Mouse (Mus musculus): Measurements from ENCODE around the gene Tnrc6b. TPM values are rescaled to one million over a fixed set of nuclear protein-coding genes. Genes with fewer than 3 reads are reported as not detected.

The Tnrc6b gene
- polyA plus RNA-seq, 1 experiment from 2014 or later: 13.9 TPM

GRCm38 (mm10) chr15:80784553-80784971 lies 73.4 kb downstream of the Tnrc6b start:
- no peaks in the 10 kb centered on the region for H3K27me3 ChIP-seq
- POLR2A ChIA-PET: no interaction called here
- ATAC-seq: peak; percentile 83
- CTCF ChIA-PET: no interaction called here
- peak; percentile 57 for TF ChIP-seq CTCF (IDR thresholded peaks at IDR 0.05)
- in situ Hi-C loops (cut with MboI; ENCODE audit: low pct_unique_long_range_greater_than_20kb): no loop called here
- peak; percentile 44 for DNase-seq (ENCODE audit: low read depth, low spot score)

DNA sequence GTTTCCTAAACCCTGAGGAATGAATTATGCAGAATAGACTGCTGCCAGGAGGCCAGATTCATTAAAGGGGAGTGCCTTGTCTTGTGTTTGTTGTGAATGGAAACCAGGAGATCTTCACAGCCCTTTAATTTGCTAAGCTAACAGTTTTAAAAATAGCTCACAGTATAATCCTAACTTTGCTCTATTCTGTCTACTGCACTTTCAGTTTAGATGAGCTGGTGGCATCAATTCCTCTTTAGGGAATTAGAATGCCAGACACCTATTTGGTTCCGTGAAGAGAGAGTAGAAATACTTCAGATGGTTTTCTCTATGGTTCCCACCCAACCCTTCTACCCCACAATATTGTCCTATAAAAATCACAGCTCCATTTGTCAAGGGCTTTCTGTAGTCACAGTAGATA lies 74.6 kb downstream of the Tnrc6b start:
- no peak for TF ChIP-seq CTCF (IDR thresholded peaks at IDR 0.05)
- DNase-seq (ENCODE audit: low read depth, low spot score) (no peak), ATAC-seq (no peak)
- CTCF ChIA-PET: interaction anchor here (2.1 kb wide), 1 partner anchor 10 kb away, joined by 5 read pairs; no protein-coding TSS in a partner anchor
- no peaks in the 10 kb centered on the region for H3K27me3 ChIP-seq
- POLR2A ChIA-PET: interaction anchor here (0.9 kb wide), 1 partner anchor 26 kb away, joined by 3 read pairs; no protein-coding TSS in a partner anchor
- in situ Hi-C loops (cut with MboI; ENCODE audit: low pct_unique_long_range_greater_than_20kb): no loop called here

DNA sequence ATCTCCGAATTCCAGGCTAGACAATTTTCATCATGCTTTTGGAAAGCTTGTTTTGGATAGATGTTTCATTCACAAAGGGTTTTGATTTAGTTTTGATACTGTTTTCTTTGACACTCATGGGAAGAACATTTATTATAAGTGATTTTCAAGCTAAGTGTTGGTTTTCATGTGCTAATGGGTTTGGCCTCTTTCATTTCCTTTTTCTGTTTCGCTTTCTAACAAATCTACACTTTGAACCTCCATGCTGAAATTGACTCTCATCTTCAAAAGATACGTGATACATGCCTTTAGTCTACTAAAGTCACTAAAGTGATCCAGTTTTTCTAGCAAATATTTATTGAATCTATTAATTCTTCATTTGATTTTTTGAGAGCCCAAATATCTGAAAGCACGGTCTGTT lies 76.6 kb downstream of the Tnrc6b start:
- POLR2A ChIA-PET: no interaction called here
- CTCF ChIA-PET: interaction anchor here (2.1 to 2.3 kb wide), 2 partner anchors 8 to 10 kb away, joined by 5 read pairs; no protein-coding TSS in a partner anchor
- no peak for ATAC-seq
- in situ Hi-C loops (cut with MboI; ENCODE audit: low pct_unique_long_range_greater_than_20kb): no loop called here
- DNase-seq (ENCODE audit: low read depth, low spot score): no peak
- no peaks in the 10 kb centered on the region for H3K27me3 ChIP-seq
- no peak for TF ChIP-seq CTCF (IDR thresholded peaks at IDR 0.05)

DNA sequence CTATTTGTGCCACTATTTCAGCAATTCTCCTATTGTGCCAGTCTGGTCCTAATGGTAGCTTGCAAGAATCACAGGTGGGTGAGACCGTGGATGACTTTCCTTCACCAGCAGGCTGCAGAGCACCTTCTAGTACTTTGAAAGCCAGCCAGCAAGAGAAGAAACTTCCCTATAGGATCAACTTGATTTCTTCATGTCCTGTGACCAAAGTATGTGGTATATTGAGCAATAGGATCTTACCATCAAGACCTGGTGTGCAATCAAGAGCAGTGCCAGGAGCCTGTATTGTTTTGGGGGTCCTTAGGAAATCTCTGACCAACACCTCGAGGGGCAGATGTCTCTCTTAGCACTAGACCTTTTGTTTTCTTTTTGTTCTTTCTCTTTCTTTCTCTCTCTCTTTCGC lies 81.4 kb downstream of the Tnrc6b start:
- in situ Hi-C loops (cut with MboI; ENCODE audit: low pct_unique_long_range_greater_than_20kb): no loop called here
- POLR2A ChIA-PET: no interaction called here
- no peak for DNase-seq (ENCODE audit: low read depth, low spot score)
- no peak for ATAC-seq
- CTCF ChIA-PET: interaction anchor here (1.2 to 1.6 kb wide), 2 partner anchors 9 to 75 kb away, joined by 4 read pairs; no protein-coding TSS in a partner anchor
- TF ChIP-seq CTCF (IDR thresholded peaks at IDR 0.05): no peak
- H3K27me3 ChIP-seq: no peaks in the 10 kb centered on the region

GRCm38 (mm10) chr15:80795076-80795475 lies 84.0 kb downstream of the Tnrc6b start:
- ATAC-seq (no peak), DNase-seq (ENCODE audit: low read depth, low spot score) (no peak)
- CTCF ChIA-PET: interaction anchor here (1.9 kb wide), 1 partner anchor 8 kb away, joined by 5 read pairs; no protein-coding TSS in a partner anchor
- H3K27me3 ChIP-seq: no peaks in the 10 kb centered on the region
- POLR2A ChIA-PET: no interaction called here
- no peak for TF ChIP-seq CTCF (IDR thresholded peaks at IDR 0.05)
- in situ Hi-C loops (cut with MboI; ENCODE audit: low pct_unique_long_range_greater_than_20kb): loop anchor here (5.0 kb wide), 1 partner anchor 88 kb away; no protein-coding TSS in a partner anchor

DNA sequence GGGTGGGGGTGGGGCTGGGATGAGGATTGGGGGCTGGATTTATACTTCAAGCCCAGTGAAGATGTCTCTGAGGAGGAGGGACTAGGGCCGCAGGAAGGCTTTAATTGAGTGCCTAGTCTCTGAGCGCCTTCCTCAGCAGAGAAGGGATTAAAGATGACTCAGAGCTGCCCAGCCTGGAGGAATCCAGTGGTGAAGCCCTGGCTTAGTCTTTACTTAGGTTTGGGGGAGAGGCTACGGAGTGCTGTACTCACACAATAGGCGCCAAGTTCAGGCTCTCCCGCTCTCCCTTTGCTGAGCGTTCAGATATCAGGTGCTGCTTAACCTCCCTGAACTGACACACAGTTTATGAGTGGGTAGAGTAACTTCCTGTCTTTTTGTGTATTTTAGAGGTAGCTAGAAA lies 86.6 kb downstream of the Tnrc6b start:
- ChIA-PET POLR2A (interaction anchor here (0.6 to 0.7 kb wide), 3 partner anchors 11 to 71 kb away, joined by 3 to 4 read pairs (median 3); no protein-coding TSS in a partner anchor), CTCF (interaction anchor here (0.8 to 1.9 kb wide), 6 partner anchors 10 to 537 kb away, joined by 3 to 5 read pairs (median 3); no protein-coding TSS in a partner anchor)
- ATAC-seq (peak; percentile 92), DNase-seq (ENCODE audit: low read depth, low spot score) (peak; percentile 60)
- no peaks in the 10 kb centered on the region for H3K27me3 ChIP-seq
- in situ Hi-C loops (cut with MboI; ENCODE audit: low pct_unique_long_range_greater_than_20kb): loop anchor here (5.0 kb wide), 1 partner anchor 90 kb away; no protein-coding TSS in a partner anchor
- no peak for TF ChIP-seq CTCF (IDR thresholded peaks at IDR 0.05)

DNA sequence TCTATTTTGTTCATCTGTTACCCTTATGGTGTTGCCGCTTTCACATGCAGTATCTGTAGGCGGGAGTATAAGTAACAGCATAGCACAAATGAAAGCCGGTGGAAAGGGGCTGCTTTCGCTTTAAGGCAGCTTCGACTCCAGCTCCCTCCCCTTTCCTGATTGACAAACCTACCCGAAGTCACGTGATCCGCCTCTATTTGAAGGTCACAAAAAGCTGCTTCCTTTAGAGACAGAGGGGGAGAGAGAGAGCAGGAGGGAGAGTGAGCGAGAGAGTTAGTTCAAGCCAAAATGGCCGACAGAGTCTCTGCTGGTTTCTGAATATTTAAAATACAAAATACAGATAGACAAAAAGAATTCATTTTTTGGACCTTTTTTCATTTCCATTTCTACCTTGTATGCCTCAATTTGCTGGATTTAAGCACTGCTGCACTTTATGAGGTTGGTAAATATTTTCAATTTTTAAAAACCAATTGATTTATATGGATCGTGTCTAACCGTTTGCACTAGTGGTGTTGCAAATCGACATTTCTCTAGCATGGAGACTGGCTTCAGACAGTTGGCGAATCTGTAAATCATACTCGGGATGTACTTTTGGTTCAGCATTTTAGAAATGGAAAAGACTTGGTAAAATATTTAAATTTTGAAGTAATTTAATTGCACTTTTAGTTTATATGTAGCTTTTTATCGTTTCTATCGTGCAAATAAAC lies 87.4 kb downstream of the Tnrc6b start:
- in situ Hi-C loops (cut with MboI; ENCODE audit: low pct_unique_long_range_greater_than_20kb): loop anchor here (5.0 kb wide), 1 partner anchor 91 kb away; no protein-coding TSS in a partner anchor
- POLR2A ChIA-PET: interaction anchor here (0.6 to 1.2 kb wide), 2 partner anchors 37 to 87 kb away, joined by 3 to 7 read pairs; partner anchors contain the start of gene Tnrc6b
- peak; percentile 86 for DNase-seq (ENCODE audit: low read depth, low spot score)
- CTCF ChIA-PET: interaction anchor here (0.8 to 1.9 kb wide), 6 partner anchors 11 to 538 kb away, joined by 3 to 5 read pairs (median 3); no protein-coding TSS in a partner anchor
- no peak for TF ChIP-seq CTCF (IDR thresholded peaks at IDR 0.05)
- peak; percentile 76 for ATAC-seq
- no peaks in the 10 kb centered on the region for H3K27me3 ChIP-seq

DNA sequence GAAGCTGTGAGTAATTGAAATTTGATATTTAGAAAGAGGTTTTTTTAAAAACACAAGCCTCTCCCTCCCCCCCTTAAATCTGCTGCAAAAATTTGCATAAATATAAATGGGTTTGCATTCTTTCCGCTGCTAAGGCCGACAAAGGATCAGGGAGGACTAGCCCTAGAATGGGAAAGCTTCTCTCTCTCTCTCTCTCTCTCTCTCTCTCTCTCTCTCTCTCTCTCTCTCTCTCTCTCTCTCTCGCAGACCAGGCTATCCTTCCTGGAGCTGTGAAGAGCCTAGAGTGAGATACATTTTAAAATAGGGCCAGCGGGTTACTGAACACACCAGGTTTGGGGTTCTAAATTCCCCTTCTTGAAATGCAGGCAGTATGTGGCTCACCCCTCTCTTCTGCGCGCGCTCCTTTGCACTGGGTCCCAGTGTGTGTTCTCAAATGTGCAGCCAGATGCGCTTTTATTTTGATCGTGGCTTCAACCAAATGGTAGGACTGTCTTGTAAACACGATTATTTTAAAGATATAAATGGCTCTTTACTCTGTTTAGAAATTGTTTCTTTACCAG lies 88.0 kb downstream of the Tnrc6b start:
- no peak for TF ChIP-seq CTCF (IDR thresholded peaks at IDR 0.05)
- ATAC-seq (no peak), DNase-seq (ENCODE audit: low read depth, low spot score) (peak; percentile 4)
- no peaks in the 10 kb centered on the region for H3K27me3 ChIP-seq
- in situ Hi-C loops (cut with MboI; ENCODE audit: low pct_unique_long_range_greater_than_20kb): loop anchor here (5.0 kb wide), 1 partner anchor 92 kb away; no protein-coding TSS in a partner anchor
- CTCF ChIA-PET: interaction anchor here (1.3 to 1.9 kb wide), 3 partner anchors 12 to 142 kb away, joined by 3 to 5 read pairs (median 4); no protein-coding TSS in a partner anchor
- POLR2A ChIA-PET: interaction anchor here (1.2 kb wide), 1 partner anchor 87 kb away, joined by 7 read pairs; the partner anchor contains the start of gene Tnrc6b

- no peak for DNase-seq (ENCODE audit: low read depth, low spot score)
- CTCF ChIA-PET: no interaction called here
- H3K27me3 ChIP-seq: no peaks in the 10 kb centered on the region
- no peak for ATAC-seq
- POLR2A ChIA-PET: interaction anchor here (1.2 kb wide), 1 partner anchor 88 kb away, joined by 7 read pairs; the partner anchor contains the start of gene Tnrc6b
- in situ Hi-C loops (cut with MboI; ENCODE audit: low pct_unique_long_range_greater_than_20kb): loop anchor here (5.0 to 25.0 kb wide), 2 partner anchors 92 to 537 kb away; partner anchors contain the start of genes Atf4 and Rps19bp1
- TF ChIP-seq CTCF (IDR thresholded peaks at IDR 0.05): no peak
These were observed 88.6 kb downstream of the Tnrc6b start for GRCm38 (mm10) chr15:80799634-80800137.

- H3K27me3 ChIP-seq: no peaks in the 10 kb centered on the region
- in situ Hi-C loops (cut with MboI; ENCODE audit: low pct_unique_long_range_greater_than_20kb): loop anchor here (25.0 kb wide), 1 partner anchor 538 kb away; the partner anchor contains the start of genes Atf4 and Rps19bp1
- DNase-seq (ENCODE audit: low read depth, low spot score) (no peak), ATAC-seq (no peak)
- POLR2A ChIA-PET: no interaction called here
- no peak for TF ChIP-seq CTCF (IDR thresholded peaks at IDR 0.05)
- CTCF ChIA-PET: interaction anchor here (1.4 kb wide), 1 partner anchor 19 kb away, joined by 3 read pairs; no protein-coding TSS in a partner anchor
These were observed 89.1 kb downstream of the Tnrc6b start for GRCm38 (mm10) chr15:80800201-80800600.
